Mouse (Mus musculus): ENCODE data around the gene Fn1.

Fn1 gene

DNA sequence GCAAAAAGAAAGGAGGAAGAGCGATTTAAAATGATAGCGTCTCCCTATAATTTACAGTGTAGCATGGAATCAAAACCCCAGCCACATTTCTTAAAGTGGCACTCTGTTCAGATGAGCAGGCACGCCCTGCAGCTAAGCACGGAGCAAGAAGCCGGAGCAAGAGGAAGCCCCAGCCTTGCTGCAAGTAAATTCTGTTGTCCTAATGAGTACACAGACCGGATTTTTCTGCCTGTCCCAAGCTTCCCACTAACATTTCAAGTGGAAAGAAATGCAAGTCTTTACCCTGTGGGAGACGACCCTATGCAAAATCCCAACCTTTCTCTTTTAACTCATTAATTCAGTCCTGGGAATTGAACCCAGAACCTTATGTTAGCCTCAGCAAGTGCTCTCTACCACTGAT lies 4.8 kb downstream of the Fn1 start:
- DNase-seq, result no peak

GRCm38 (mm10) chr1:71646774-71647173 lies 6.2 kb downstream of the Fn1 start:
- no peak for DNase-seq

DNA sequence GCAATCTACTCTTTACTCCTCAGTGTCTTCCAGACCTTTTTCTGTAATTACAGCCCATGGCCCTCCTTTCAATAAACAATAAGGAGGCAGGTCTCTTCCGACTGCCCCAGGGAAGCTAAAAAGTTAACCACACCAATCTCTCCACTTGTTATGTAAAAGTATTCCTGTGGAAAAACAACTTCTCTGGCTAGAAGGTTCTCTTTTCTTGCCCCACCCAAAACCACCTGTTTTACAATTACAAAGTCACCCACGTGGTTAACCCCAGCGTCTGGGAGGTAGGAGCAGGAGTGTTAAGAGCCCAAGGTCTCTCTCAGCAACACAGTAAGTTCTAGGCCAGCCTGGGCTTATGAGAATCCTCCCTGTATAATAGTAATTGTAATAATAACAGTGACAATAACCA lies 7.0 kb downstream of the Fn1 start:
- no peak for DNase-seq

GRCm38 (mm10) chr1:71645466-71645865 lies 7.5 kb downstream of the Fn1 start:
- no peak for DNase-seq

DNA sequence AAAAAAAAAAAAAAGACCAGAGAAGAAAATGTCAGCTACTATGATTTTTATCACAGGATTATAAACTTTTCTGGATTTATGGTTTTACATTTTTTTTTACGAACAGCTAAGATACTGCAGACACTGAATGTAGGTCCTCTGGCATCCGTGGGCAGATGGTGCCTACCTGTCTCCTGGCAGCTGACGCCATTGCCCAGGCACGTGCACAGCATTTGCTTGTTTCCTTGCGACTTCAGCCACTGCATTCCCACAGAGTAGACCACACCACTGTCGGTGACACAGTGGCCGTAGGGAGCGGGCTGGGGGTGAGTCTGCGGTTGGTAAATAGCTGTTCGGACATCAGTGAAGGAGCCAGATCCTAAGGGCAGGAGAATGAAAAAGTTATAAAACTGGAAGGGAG lies 10.2 kb downstream of the Fn1 start:
- no peak for DNase-seq

DNA sequence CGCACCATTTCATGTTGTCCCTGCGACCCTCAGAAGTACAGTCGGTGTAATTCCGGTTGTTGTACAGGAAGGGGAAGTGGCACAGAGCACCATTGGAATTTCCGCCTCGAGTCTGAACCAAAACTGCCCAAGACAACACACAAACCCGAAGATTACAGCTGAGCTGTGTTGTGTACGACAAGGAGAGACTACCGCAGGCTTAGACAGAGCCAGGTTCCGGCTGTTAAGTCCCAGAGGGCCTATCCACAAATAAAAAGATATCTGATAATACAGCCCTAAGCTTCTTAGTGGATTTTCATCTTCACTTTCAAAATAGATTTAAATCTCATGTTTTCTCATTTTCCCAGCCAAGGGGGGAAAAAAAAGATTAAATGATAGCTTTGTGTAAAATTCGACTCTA lies 11.8 kb downstream of the Fn1 start:
- no peak for DNase-seq

GRCm38 (mm10) chr1:71640157-71640556 lies 12.8 kb downstream of the Fn1 start:
- no peak for DNase-seq

GRCm38 (mm10) chr1:71636665-71637064 lies 16.3 kb downstream of the Fn1 start:
- no peak for DNase-seq

DNA sequence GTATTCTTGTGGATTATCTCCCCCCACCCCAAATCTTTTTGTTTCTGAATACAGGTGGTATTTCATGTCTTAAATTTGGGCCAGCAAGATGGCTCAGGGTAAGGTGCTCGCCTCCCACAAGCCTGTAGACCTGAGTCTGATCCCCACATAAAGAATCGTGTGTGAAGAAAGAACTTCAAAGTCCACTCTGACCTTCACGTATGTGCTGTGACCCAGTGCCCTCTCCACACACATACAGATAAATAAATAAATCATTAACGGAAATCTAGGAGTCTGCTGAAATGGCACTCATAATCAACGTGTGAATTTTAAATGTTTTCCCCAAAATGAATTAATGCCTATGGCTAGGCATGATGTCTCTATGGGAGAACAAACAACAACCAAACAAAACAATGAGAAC lies 16.9 kb downstream of the Fn1 start:
- no peak for DNase-seq

- DNase-seq, result no peak
These were observed 17.6 kb downstream of the Fn1 start for GRCm38 (mm10) chr1:71635101-71636014.

- DNase-seq, result no peak
These were observed 18.5 kb downstream of the Fn1 start for GRCm38 (mm10) chr1:71634471-71634981.

DNA sequence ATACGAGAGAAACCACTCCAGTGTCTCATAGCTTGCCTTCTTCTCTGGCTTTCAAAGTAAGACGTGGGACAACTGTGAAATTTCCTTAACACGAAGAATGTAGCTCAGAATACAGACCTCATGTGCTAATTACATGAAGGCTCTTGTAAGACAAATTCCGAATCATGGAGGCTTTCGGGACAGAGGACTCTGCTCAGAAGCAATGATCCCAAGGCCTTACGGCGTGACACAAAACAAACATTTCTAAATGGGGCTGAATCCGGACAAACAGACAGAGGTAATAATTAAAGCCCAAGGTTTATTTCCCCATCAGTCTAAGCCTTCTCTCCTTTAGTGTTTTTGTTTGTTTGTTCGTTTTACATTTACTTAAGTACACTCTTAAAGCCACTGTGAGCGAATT lies 20.6 kb downstream of the Fn1 start:
- DNase-seq, result no peak

DNA sequence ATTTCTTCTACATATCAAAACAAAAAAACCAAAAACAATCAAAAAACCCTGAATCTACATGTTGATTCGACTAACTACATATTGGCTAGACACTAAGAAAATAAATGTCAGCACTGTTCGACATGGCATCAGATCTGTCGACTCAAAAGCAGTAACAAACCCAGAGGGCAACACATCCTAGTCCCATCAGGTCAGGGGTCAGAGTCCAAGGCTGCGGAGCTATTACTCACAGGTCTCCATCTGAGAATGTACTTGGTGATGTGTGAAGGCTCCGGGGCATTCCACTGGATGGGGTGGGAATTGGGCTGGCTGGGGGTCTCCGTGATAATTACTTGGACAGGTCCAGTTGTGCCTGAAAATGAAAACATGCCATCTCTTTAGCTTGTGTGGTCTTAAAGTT lies 21.2 kb downstream of the Fn1 start:
- DNase-seq, result no peak

GRCm38 (mm10) chr1:71630243-71630642 lies 22.8 kb downstream of the Fn1 start:
- no peak for DNase-seq

DNA sequence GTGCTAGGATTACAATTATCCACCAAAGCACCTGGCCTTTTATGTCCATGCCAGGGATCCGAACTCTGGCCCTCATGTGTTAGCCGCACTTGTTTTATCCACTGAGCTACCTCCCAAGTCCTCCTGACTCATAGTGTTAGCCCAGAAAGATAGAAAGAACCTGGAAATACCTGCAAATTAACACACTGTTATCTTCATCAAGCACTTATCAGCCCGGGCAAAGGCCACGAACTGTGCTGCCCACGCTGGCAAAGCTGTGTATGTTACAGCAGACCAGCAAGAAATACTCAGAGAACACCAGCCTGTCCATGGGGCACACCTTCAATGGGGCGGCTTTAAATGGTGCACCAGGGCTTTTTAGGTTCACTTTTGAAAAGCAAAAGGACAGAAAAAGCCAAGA lies 29.4 kb downstream of the Fn1 start:
- DNase-seq, result no peak

GRCm38 (mm10) chr1:71621526-71621925 lies 31.5 kb downstream of the Fn1 start:
- no peak for DNase-seq

DNA sequence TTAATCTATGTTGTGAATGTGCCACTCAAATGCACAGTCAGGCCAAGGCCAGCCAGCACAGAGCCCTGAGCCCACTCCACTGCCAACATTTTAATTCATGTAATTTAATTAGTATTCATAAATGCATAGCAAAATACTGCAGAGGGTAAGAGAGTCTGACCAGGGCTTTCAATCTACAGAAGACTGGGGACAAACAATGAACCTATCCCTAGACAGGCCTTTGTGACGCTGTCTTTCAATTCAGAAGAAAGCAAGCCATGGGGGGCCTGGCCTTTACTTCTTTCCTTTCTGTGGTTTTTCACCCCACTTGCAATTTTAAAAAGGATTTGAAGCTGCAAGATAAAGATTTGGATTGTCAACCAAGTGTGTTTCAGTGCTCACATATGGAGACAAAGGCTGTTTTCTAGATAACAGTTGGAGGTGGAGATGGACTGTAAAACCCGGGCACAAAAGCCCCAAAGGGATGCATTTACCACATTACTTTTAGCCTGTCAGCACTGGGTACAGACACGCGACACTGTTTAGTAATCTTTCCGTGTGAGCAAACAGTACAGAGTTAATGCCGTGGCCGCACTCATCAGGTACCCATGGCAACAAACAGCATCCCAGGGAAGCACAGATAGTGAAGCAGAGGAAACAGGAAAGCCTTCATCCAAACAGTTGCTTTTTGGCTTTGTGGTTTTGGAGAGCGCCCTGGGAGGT lies 38.3 kb downstream of the Fn1 start:
- DNase-seq, result no peak

DNA sequence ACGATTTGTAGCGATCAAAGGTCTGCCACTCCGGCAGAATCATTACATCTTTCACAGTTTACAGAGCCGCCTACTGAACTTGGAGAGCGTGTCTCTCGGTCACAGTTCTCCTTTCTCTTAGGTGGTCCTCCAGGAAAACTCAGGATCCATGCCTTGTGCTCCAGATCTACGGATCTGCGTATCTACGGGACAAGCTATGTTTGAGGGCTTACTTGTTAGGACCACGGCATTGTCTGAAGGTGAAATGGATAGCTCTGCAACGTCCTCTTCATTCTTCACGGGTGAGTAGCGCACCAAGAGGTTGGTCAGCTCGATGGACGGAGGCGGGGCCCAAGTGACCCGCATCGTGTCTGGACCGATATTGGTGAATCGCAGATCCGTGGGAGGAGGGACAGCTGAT lies 40.7 kb downstream of the Fn1 start:
- DNase-seq, result no peak

DNA sequence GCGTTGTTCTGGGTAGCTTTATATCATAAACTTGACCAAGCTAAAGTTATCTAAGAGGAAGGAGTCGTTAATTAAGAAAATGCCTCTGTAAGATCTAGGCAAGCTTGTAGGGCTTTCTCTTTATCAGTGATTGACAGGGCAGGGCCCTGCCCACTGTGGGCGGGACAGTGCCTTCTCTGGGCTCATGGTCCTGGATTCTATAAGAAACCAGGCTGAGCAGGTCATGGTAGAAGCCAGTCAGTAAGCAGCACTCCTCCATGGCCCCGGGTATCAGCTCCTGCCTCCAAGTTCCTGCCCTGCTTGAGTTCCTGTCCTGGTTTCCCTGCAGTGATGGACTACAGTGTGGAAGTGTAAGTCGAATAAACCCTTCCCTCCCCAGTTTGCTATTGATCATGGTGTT lies 43.1 kb downstream of the Fn1 start:
- no peak for DNase-seq

DNA sequence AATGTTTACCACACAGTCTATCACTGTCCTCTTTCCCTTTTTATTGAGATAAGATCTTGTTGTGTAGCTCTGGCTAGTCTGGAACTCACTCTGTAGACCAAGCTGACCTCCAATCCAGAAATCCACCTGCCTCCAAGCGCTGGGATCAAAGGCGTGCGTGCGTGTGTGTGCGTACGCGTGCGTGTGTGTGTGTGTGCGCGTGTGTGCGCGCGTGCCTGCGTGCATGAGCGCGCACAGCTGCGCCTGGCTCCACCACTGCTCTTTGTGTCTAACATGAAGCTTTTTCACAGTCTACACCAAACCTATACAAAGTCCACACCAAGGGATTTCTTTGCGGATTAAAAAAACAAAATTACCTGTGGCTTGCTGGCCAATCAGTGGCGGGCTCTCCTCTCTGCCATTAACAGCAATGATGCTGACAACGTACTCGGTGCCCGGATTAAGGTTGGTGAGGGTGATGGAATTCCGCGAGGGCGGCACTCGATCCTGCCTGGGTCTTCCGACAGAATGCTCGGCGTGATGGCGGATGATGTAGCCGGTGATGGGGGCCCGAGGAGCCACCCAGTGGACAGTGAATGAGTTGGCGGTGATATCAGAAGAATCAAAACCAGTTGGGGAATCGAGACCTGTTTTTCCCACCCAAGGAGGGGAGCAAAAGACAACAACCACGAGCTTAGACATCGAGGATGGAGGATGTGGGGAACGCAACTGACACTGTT lies 43.8 kb downstream of the Fn1 start:
- DNase-seq, result no peak

DNA sequence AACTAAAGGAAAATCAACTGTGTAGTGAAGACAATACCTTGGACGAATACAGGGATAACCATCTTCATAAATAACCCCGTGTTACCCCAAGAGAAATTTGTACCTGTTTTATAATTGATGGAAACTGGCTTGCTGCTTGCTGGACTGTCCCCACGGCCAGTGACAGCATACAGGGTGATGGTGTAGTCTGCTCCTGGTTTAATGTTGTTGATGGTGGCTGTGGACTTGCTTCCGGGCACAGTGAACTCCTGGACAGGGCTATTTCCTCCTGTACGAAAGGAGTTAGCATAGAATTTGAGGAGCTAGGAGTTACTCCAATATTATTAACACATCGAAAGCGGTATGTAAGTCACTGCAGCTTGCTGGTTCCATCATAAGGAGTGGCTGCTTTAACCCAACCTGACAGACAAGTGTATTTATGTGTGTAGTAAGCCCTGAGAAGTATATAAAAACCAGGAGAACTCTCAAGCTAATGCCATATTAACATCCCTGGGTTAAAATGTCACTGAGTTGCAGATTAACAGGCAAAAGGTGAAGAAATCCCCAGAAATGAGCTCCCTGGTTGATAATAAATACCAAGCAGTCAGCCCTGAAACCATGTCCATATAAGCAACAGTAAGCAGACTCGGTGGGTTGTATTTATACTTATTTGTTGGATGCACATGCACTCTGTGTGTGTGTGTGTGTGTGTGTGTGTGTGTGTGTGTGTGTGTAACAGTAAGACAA lies 46.2 kb downstream of the Fn1 start:
- no peak for DNase-seq

DNA sequence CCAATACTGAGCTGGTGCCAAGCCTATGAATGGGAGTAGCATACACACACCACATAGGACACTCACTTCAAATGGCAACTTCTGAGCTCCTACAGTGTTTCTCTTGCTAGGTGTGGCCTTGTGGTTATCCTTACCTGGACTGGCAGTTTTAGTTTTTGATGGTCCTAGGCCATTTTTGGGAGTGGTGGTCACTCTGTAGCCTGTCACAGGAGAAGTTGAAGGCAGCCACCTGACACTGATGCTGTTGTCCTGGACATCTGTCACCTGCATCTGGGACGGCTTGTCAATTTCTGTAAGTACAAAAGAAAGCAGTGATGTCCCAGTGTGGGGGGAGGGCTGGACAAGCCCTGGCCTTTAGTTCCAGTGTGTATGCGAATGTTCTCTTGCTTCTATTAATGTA lies 47.2 kb downstream of the Fn1 start:
- DNase-seq, result no peak

DNA sequence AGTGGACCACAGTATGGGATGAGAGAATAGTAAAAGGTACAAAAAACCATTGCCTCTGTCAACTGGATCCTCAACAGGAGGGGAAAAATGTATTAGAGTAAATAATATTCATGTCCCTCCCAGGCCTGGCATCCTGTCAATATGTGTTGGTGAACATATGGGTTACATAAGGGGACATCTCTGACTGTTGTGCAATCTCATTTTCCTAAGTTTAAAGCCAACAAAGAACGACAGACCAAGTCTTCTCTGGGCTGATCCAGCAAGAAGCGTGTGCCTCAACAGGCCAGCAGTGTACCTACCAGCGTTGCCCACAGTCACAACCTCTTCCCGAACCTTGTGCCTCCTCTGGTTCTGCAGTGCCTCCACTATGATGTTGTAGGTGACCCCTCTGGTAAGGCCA lies 57.6 kb downstream of the Fn1 start:
- no peak for DNase-seq
